Mouse (Mus musculus): ENCODE results near the gene Lrrc34. TPM values are rescaled to one million over a fixed set of nuclear protein-coding genes. Genes with fewer than 3 reads are reported as not detected.

Gene Lrrc34
- polyA plus RNA-seq, 1 experiment from 2014 or later: 0.68 TPM

Other genes with a start within 250 kb of the Lrrc34 start
- 23.0 and 24.1 TPM in 2 replicates for gene Mecom, start 99.9 kb downstream of the Lrrc34 start, polyA plus RNA-seq (2014; fragmentation: Nextera tagmentation; extraction: Ambion mirVana)
- not detected in 2 replicates for gene Actrt3, start 47.9 kb downstream of the Lrrc34 start, polyA plus RNA-seq (2014; fragmentation: Nextera tagmentation; extraction: Ambion mirVana)
- gene Mynn, start 45.8 kb downstream of the Lrrc34 start, polyA plus RNA-seq (2014; fragmentation: Nextera tagmentation; extraction: Ambion mirVana): 23.4 and 25.9 TPM in 2 replicates
- 0.11 TPM in 1 of 2 replicates, not detected in the other for gene Lrriq4, start 3.4 kb downstream of the Lrrc34 start, polyA plus RNA-seq (2014; fragmentation: Nextera tagmentation; extraction: Ambion mirVana)
- not detected in 2 replicates for gene Lrrc31, start 52.0 kb upstream of the Lrrc34 start, polyA plus RNA-seq (2014; fragmentation: Nextera tagmentation; extraction: Ambion mirVana)
- gene Samd7, start 98.4 kb upstream of the Lrrc34 start, polyA plus RNA-seq (2014; fragmentation: Nextera tagmentation; extraction: Ambion mirVana): not detected in 2 replicates
- 68.7 and 72.3 TPM in 2 replicates for gene Sec62, start 145.0 kb upstream of the Lrrc34 start, polyA plus RNA-seq (2014; fragmentation: Nextera tagmentation; extraction: Ambion mirVana)
- gene Gpr160, start 208.1 kb upstream of the Lrrc34 start, polyA plus RNA-seq (2014; fragmentation: Nextera tagmentation; extraction: Ambion mirVana): 1.6 and 2.3 TPM in 2 replicates

Measured in heart, embryonic 14.5 days (tissue).